Mouse (Mus musculus): ENCODE data around the gene Hspa1a. TPM values are rescaled to one million over a fixed set of nuclear protein-coding genes. Genes with fewer than 3 reads are reported as not detected.
"Not testable (repeated sequence)": the region's sequence is repeated elsewhere in the genome, so short reads cannot be mapped to it uniquely, and the experiment has no call there.

Hspa1a gene
- total RNA-seq (2017): 4.9 to 201 TPM (median 8.6 TPM) in 3 replicates

GRCm38 (mm10) chr17:34972069-34972749 lies at the start of gene Hspa1a, which contains the start of gene Hspa1l:
Gene Hspa1a, minus strand, starts transcription at chr17:34972156.
Gene Hspa1l, plus strand, starts transcription at chr17:34972703.
- ATAC-seq (replicated peaks; ENCODE audit: insufficient number of reproducible peaks, low FRiP score, low TSS enrichment, poor library complexity, severe bottlenecking): peak; percentile 96

- ATAC-seq (replicated peaks; ENCODE audit: insufficient number of reproducible peaks, low FRiP score, low TSS enrichment, poor library complexity, severe bottlenecking): peak; percentile 67
These were observed 49.3 kb upstream of the Hspa1a start for GRCm38 (mm10) chr17:35021163-35021808.

GRCm38 (mm10) chr17:35020551-35020950 lies 48.6 kb upstream of the Hspa1a start:
- no peak for ATAC-seq (replicated peaks; ENCODE audit: insufficient number of reproducible peaks, low FRiP score, low TSS enrichment, poor library complexity, severe bottlenecking)

GRCm38 (mm10) chr17:35019894-35020293 lies 47.9 kb upstream of the Hspa1a start:
- no peak for ATAC-seq (replicated peaks; ENCODE audit: insufficient number of reproducible peaks, low FRiP score, low TSS enrichment, poor library complexity, severe bottlenecking)

GRCm38 (mm10) chr17:35018171-35018570 lies 46.2 kb upstream of the Hspa1a start:
- ATAC-seq (replicated peaks; ENCODE audit: insufficient number of reproducible peaks, low FRiP score, low TSS enrichment, poor library complexity, severe bottlenecking): no peak

GRCm38 (mm10) chr17:35017706-35018030 lies 45.7 kb upstream of the Hspa1a start:
- no peak for ATAC-seq (replicated peaks; ENCODE audit: insufficient number of reproducible peaks, low FRiP score, low TSS enrichment, poor library complexity, severe bottlenecking)

- no peak for ATAC-seq (replicated peaks; ENCODE audit: insufficient number of reproducible peaks, low FRiP score, low TSS enrichment, poor library complexity, severe bottlenecking)
These were observed 45.1 kb upstream of the Hspa1a start for GRCm38 (mm10) chr17:35016791-35017705.

- no peak for ATAC-seq (replicated peaks; ENCODE audit: insufficient number of reproducible peaks, low FRiP score, low TSS enrichment, poor library complexity, severe bottlenecking)
These were observed 44.4 kb upstream of the Hspa1a start, which contains the start of gene Vwa7 for GRCm38 (mm10) chr17:35016376-35016775. Gene Vwa7, plus strand, starts transcription at chr17:35016579.

- no peak for ATAC-seq (replicated peaks; ENCODE audit: insufficient number of reproducible peaks, low FRiP score, low TSS enrichment, poor library complexity, severe bottlenecking)
These were observed 43.3 kb upstream of the Hspa1a start for GRCm38 (mm10) chr17:35015296-35015695.

GRCm38 (mm10) chr17:35013221-35013620 lies 41.3 kb upstream of the Hspa1a start:
- no peak for ATAC-seq (replicated peaks; ENCODE audit: insufficient number of reproducible peaks, low FRiP score, low TSS enrichment, poor library complexity, severe bottlenecking)

- no peak for ATAC-seq (replicated peaks; ENCODE audit: insufficient number of reproducible peaks, low FRiP score, low TSS enrichment, poor library complexity, severe bottlenecking)
These were observed 40.5 kb upstream of the Hspa1a start for GRCm38 (mm10) chr17:35012430-35012829.

- ATAC-seq (replicated peaks; ENCODE audit: insufficient number of reproducible peaks, low FRiP score, low TSS enrichment, poor library complexity, severe bottlenecking): no peak
These were observed 39.5 kb upstream of the Hspa1a start for GRCm38 (mm10) chr17:35011440-35011839.

- ATAC-seq (replicated peaks; ENCODE audit: insufficient number of reproducible peaks, low FRiP score, low TSS enrichment, poor library complexity, severe bottlenecking): no peak
These were observed 37.6 kb upstream of the Hspa1a start for GRCm38 (mm10) chr17:35009586-35009985.

GRCm38 (mm10) chr17:35007387-35007991 lies 35.5 kb upstream of the Hspa1a start:
- ATAC-seq (replicated peaks; ENCODE audit: insufficient number of reproducible peaks, low FRiP score, low TSS enrichment, poor library complexity, severe bottlenecking): no peak

- ATAC-seq (replicated peaks; ENCODE audit: insufficient number of reproducible peaks, low FRiP score, low TSS enrichment, poor library complexity, severe bottlenecking): not testable (repeated sequence)
These were observed 33.9 kb upstream of the Hspa1a start for GRCm38 (mm10) chr17:35005902-35006301.

GRCm38 (mm10) chr17:35005158-35005557 lies 33.2 kb upstream of the Hspa1a start:
- ATAC-seq (replicated peaks; ENCODE audit: insufficient number of reproducible peaks, low FRiP score, low TSS enrichment, poor library complexity, severe bottlenecking): no peak

- ATAC-seq (replicated peaks; ENCODE audit: insufficient number of reproducible peaks, low FRiP score, low TSS enrichment, poor library complexity, severe bottlenecking): no peak
These were observed 32.2 kb upstream of the Hspa1a start for GRCm38 (mm10) chr17:35004075-35004717.

GRCm38 (mm10) chr17:35003022-35003838 lies 31.3 kb upstream of the Hspa1a start:
- ATAC-seq (replicated peaks; ENCODE audit: insufficient number of reproducible peaks, low FRiP score, low TSS enrichment, poor library complexity, severe bottlenecking): peak; percentile 29; the same call in 1 of the 2 replicates

Data from monocyte, adult 5-6 weeks (primary cell).